In the genomic region with DNA sequence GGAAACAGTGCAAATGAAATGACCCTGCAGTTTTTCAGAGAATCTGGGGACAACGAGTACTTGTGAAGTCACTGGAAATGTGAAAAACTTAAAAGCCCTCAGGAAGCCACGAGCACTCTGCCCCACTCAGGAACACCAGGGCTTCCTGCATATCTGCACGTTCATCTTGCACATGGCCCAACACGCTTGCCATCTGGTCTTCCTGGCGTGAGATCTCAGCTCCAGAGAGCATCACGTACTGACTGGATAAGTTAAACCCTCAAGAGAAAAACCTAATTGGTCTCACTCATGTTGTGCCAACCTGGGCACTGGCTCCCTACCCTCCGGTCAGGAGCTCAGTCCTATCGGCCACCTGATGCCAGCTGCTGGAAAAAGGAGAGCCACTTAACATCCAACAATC, we compare ENCODE assay signal across 12 mouse cellular contexts. TPM values are rescaled to one million over a fixed set of nuclear protein-coding genes. Genes with fewer than 3 reads are reported as not detected.
DNase-seq lines count a peak whose midpoint lies in the region; ATAC-seq and TF ChIP-seq lines count a peak whose summit lies in the region.
"Had no signal": no experiment of that assay in that cellular context is flagged by ENCODE, and none has a peak within 500 bp of the region (broad histone marks: within the 10 kb centered on the region; RNA-seq: fewer than 3 reads in every experiment).

No protein-coding gene starts in this region.

- no peak overlapping the region for H3K4me3 ChIP-seq in hindbrain, embryonic 15.5 days
- H3K4me3 ChIP-seq in hindbrain, embryonic 10.5 days = no peak overlapping the region
- no peak overlapping the region for H3K4me3 ChIP-seq in liver, postnatal 0 days (ENCODE audit: low read depth, low read length)
- H3K4me3 ChIP-seq: gastrocnemius, adult 2 months; limb, embryonic 12.5 days had no signal

- peak; percentile 65; the same call in 1 of the 2 replicates for ATAC-seq in hindbrain, embryonic 15.5 days (ENCODE audit: low FRiP score, low read depth)
- ATAC-seq in liver, postnatal 0 days = no peak

- WGBS in hindbrain, embryonic 15.5 days = 65% methylated on average over 8 of the region's 8 CpGs
- 84% methylated on average over 8 of the region's 8 CpGs for WGBS in hindbrain, embryonic 10.5 days
- WGBS in liver, postnatal 0 days (ENCODE audit: insufficient replicate concordance) = 53% methylated on average over 8 of the region's 8 CpGs

- no peak for DNase-seq in hindbrain, embryonic 10.5 days (ENCODE audit: low spot score)
- peak; percentile 12 for DNase-seq in thymus, postnatal 25 days
- DNase-seq in thymus, postnatal 10 days (ENCODE audit: low spot score in 2 of 2) = no peak
- peak; percentile 71 to 75 for DNase-seq in cerebellum, postnatal 25 days
- DNase-seq in kidney, adult 9 months = no peak
- no peak for DNase-seq in liver, postnatal 0 days
- DNase-seq: gastrocnemius, adult 2 months; heart, postnatal 4 days; lung, adult 18-20 months had no signal

- no peaks in the 10 kb centered on the region for H3K9me3 ChIP-seq in hindbrain, embryonic 15.5 days
- peaks cover 3% of the 10 kb centered on the region for H3K9me3 ChIP-seq in hindbrain, embryonic 10.5 days
- H3K9me3 ChIP-seq in liver, postnatal 0 days (ENCODE audit: low read length) = no peaks in the 10 kb centered on the region

- H3K4me2 ChIP-seq in hindbrain, embryonic 15.5 days = no peak overlapping the region
- H3K4me2 ChIP-seq in liver, postnatal 0 days (ENCODE audit: low read depth, low read length) = no peak overlapping the region
- H3K4me2 ChIP-seq: heart, embryonic 11.5 days; limb, embryonic 12.5 days had no signal

- no peaks in the 10 kb centered on the region for H3K27me3 ChIP-seq in hindbrain, embryonic 15.5 days
- H3K27me3 ChIP-seq in hindbrain, embryonic 10.5 days (ENCODE audit: insufficient read depth, poor library complexity, severe bottlenecking) = no peaks in the 10 kb centered on the region
- H3K27me3 ChIP-seq in liver, postnatal 0 days (ENCODE audit: insufficient read depth, low read length) = no peaks in the 10 kb centered on the region
- H3K27me3 ChIP-seq: limb, embryonic 12.5 days had no signal

- no peaks in the 10 kb centered on the region for H3K36me3 ChIP-seq in hindbrain, embryonic 15.5 days
- no peaks in the 10 kb centered on the region for H3K36me3 ChIP-seq in hindbrain, embryonic 10.5 days
- H3K36me3 ChIP-seq in liver, postnatal 0 days (replicated peaks; ENCODE audit: insufficient read depth, low read length) = no peaks in the 10 kb centered on the region
- H3K36me3 ChIP-seq: limb, embryonic 12.5 days had no signal

- no peak overlapping the region for H3K27ac ChIP-seq in hindbrain, embryonic 15.5 days (replicated peaks)
- H3K27ac ChIP-seq in hindbrain, embryonic 10.5 days = no peak overlapping the region
- H3K27ac ChIP-seq in liver, postnatal 0 days (ENCODE audit: low read depth) = no peak overlapping the region
- H3K27ac ChIP-seq: gastrocnemius, adult 2 months; limb, embryonic 12.5 days had no signal

- no peak for TF ChIP-seq CTCF in liver, postnatal 0 days (IDR thresholded peaks at IDR 0.05; ENCODE audit: low read depth)

- H3K4me1 ChIP-seq in hindbrain, embryonic 15.5 days (replicated peaks) = no peaks in the 10 kb centered on the region
- no peaks in the 10 kb centered on the region for H3K4me1 ChIP-seq in hindbrain, embryonic 10.5 days (replicated peaks)
- no peaks in the 10 kb centered on the region for H3K4me1 ChIP-seq in liver, postnatal 0 days (ENCODE audit: insufficient read depth)
- H3K4me1 ChIP-seq: limb, embryonic 12.5 days had no signal

- no peak overlapping the region for H3K9ac ChIP-seq in hindbrain, embryonic 15.5 days
- H3K9ac ChIP-seq in liver, postnatal 0 days (replicated peaks) = no peak overlapping the region
- H3K9ac ChIP-seq: limb, embryonic 12.5 days had no signal

- no peak for TF ChIP-seq EP300 in liver, postnatal 0 days (IDR thresholded peaks at IDR 0.05; ENCODE audit: low read depth)

RNA-seq across cellular contexts. Expression of a gene that starts 56.3 kb away (rescaled TPM):
- polyA plus RNA-seq in hindbrain, embryonic 15.5 days (2015; fragmentation: Nextera tagmentation; extraction: Ambion mirVana) = 2.8 and 3.4 TPM in 2 replicates
- polyA plus RNA-seq in hindbrain, embryonic 10.5 days (2016; fragmentation: Nextera tagmentation; extraction: Ambion mirVana) = 0.71 and 0.78 TPM in 2 replicates
- polyA plus RNA-seq in liver, postnatal 0 days (2015; fragmentation: Nextera tagmentation; extraction: Ambion mirVana) = 2.3 and 2.7 TPM in 2 replicates

Comparison
In these comparisons a context has a peak if more than half of its experiments do, and no peak if none do; other contexts are left out.
1. DNase-seq: peak in thymus, postnatal 25 days (single experiment) and cerebellum, postnatal 25 days (2 of 2); none in hindbrain, embryonic 10.5 days (single experiment), thymus, postnatal 10 days (0 of 2), kidney, adult 9 months (single experiment) and liver, postnatal 0 days (single experiment).